Mouse (Mus musculus): Measurements from ENCODE around the gene Trip10. TPM values are rescaled to one million over a fixed set of nuclear protein-coding genes. Genes with fewer than 3 reads are reported as not detected.

Trip10 gene
- total and polyA plus RNA-seq, 3 experiments = 10.9 to 20.8 TPM; not detected in 1

DNA sequence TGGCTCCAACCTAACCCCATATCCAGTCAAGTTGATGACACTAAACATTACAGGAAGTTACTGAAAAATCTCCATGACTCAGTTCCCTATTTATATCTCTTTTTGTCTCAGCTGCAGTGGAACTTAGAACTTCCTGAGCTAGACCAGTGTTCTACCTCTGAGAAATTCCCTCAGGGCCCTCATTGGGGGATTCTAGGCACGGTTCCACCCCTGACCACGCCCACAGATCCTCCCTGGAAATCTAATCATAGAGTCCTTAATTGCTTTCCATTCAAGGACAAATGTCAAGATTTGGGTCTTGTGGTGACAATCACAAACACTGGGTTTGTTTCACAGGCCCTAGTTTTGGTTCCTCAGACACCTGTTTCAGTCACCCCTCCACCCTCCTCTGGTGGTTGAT, 35.8 kb downstream of the Trip10 start:
- peak in 1 of 2 experiments; percentile 50; a peak in 2 of 4 replicates for TF ChIP-seq EP300 (IDR thresholded peaks at IDR 0.05; ENCODE audit: low read depth in 1 of 2, low read length in 2 of 2)
- TF ChIP-seq MAZ (IDR thresholded peaks at IDR 0.05; ENCODE audit: low read depth, low read length) = no peak
- TF ChIP-seq POLR2AphosphoS5 (IDR thresholded peaks at IDR 0.05; ENCODE audit: borderline replicate concordance, low read depth, low read length) = no peak
- no peak for TF ChIP-seq RAD21 (IDR thresholded peaks at IDR 0.05; ENCODE audit: low read depth, low read length)
- no peak for TF ChIP-seq MYC (IDR thresholded peaks at IDR 0.05; ENCODE audit: low read depth, low read length)
- no peak for TF ChIP-seq CHD2 (IDR thresholded peaks at IDR 0.05; ENCODE audit: low read length)
- TF ChIP-seq USF1 (IDR thresholded peaks at IDR 0.05; ENCODE audit: low read depth, low read length) = no peak
- no peak for TF ChIP-seq NELFE (IDR thresholded peaks at IDR 0.05; ENCODE audit: low read depth, low read length)
- TF ChIP-seq NRF1 (IDR thresholded peaks at IDR 0.05; ENCODE audit: insufficient read depth, low read depth, low read length, poor library complexity, severe bottlenecking) = no peak
- TF ChIP-seq POLR2AphosphoS2 (IDR thresholded peaks at IDR 0.05; ENCODE audit: low read length) = no peak
- TF ChIP-seq TCF12 (IDR thresholded peaks at IDR 0.05; ENCODE audit: low read depth, low read length) = no peak
- TF ChIP-seq TBP (IDR thresholded peaks at IDR 0.05; ENCODE audit: low read depth, low read length) = no peak
- TF ChIP-seq CHD1 (IDR thresholded peaks at IDR 0.05; ENCODE audit: low read depth, low read length) = no peak
- TF ChIP-seq SIN3A (IDR thresholded peaks at IDR 0.05; ENCODE audit: low read length) = peak; percentile 66
- TF ChIP-seq UBTF (IDR thresholded peaks at IDR 0.05; ENCODE audit: borderline replicate concordance, insufficient read depth, low read depth, low read length) = no peak
- TF ChIP-seq MAX (IDR thresholded peaks at IDR 0.05; ENCODE audit: low read length) = no peak
- TF ChIP-seq GATA1 (IDR thresholded peaks at IDR 0.05; ENCODE audit: low read depth, low read length) = no peak
- TF ChIP-seq MYB (IDR thresholded peaks at IDR 0.05; ENCODE audit: low read depth, low read length) = no peak
- TF ChIP-seq ZNF384 (IDR thresholded peaks at IDR 0.05; ENCODE audit: low read depth, low read length) = no peak
- TF ChIP-seq CTCF (IDR thresholded peaks at IDR 0.05 in 2 of 3, conservative IDR thresholded peaks at IDR 0.05 in 1 of 3; ENCODE audit: control insufficient read depth in 1 of 3, insufficient read depth in 1 of 3, low read depth in 2 of 3, low read length in 3 of 3, poor library complexity in 1 of 3, severe bottlenecking in 1 of 3) = no peak
- peak; percentile 23; the same call in 1 of the 2 replicates for TF ChIP-seq ELF1 (IDR thresholded peaks at IDR 0.05; ENCODE audit: low read depth, low read length)
- TF ChIP-seq POLR2A (IDR thresholded peaks at IDR 0.05; ENCODE audit: control insufficient read depth in 1 of 2, insufficient read depth in 1 of 2, low read depth in 1 of 2, low read length in 2 of 2, poor library complexity in 1 of 2) = no peak
- peak; percentile 63; the same call in 1 of the 2 replicates for TF ChIP-seq ETS1 (IDR thresholded peaks at IDR 0.05; ENCODE audit: low read depth, low read length)
- no peak for TF ChIP-seq USF2 (IDR thresholded peaks at IDR 0.05; ENCODE audit: borderline replicate concordance in 1 of 2, insufficient read depth in 1 of 2, low read depth in 1 of 2, low read length in 2 of 2)
- no peak for TF ChIP-seq MAFK (IDR thresholded peaks at IDR 0.05; ENCODE audit: borderline replicate concordance, low read depth, low read length)
- no peak for TF ChIP-seq HCFC1 (IDR thresholded peaks at IDR 0.05; ENCODE audit: low read depth, low read length)
- TF ChIP-seq BHLHE40 (IDR thresholded peaks at IDR 0.05; ENCODE audit: borderline replicate concordance, low read depth, low read length) = no peak
- no peak for TF ChIP-seq TAL1 (IDR thresholded peaks at IDR 0.05; ENCODE audit: low read length)
- no peak for TF ChIP-seq ZMIZ1 (IDR thresholded peaks at IDR 0.05; ENCODE audit: low read depth, low read length)
- no peak for TF ChIP-seq JUND (IDR thresholded peaks at IDR 0.05; ENCODE audit: low read depth, low read length)
- 0 out of 2 replicates have a peak, but pooled peaks have one; percentile 20 for TF ChIP-seq RCOR1 (IDR thresholded peaks at IDR 0.05; ENCODE audit: low read depth, low read length)
- no peak for TF ChIP-seq ZC3H11A (IDR thresholded peaks at IDR 0.05; ENCODE audit: low read depth, low read length)
- TF ChIP-seq KAT2A (conservative IDR thresholded peaks at IDR 0.05; ENCODE audit: low read depth, low read length) = no peak
- TF ChIP-seq ZKSCAN1 (IDR thresholded peaks at IDR 0.05; ENCODE audit: low read depth, low read length) = no peak
- TF ChIP-seq E2F4 (IDR thresholded peaks at IDR 0.05; ENCODE audit: borderline replicate concordance, low read depth, low read length) = no peak
- no peak for TF ChIP-seq MXI1 (IDR thresholded peaks at IDR 0.05; ENCODE audit: low read depth, low read length)
- peaks cover 7 to 25% of the 10 kb centered on the region in 2 experiments for H3K4me1 ChIP-seq (ENCODE audit: control insufficient read depth in 1 of 2, insufficient read depth in 2 of 2, low read length in 2 of 2)
- no peaks in the 10 kb centered on the region for H3K27me3 ChIP-seq (ENCODE audit: control insufficient read depth in 1 of 2, insufficient read depth in 2 of 2, low read length in 2 of 2)
- H3K9me3 ChIP-seq (replicated peaks; ENCODE audit: insufficient read depth, low read length) = no peaks in the 10 kb centered on the region
- H3K27ac ChIP-seq (ENCODE audit: control insufficient read depth, low read depth, low read length) = peak overlapping the region; percentile 39; the same call in 1 of the 2 replicates
- H3K79me2 ChIP-seq (ENCODE audit: control insufficient read depth, insufficient read depth, low read length, poor library complexity) = peaks cover 56% of the 10 kb centered on the region
- no peak overlapping the region for H3K4me3 ChIP-seq (ENCODE audit: control insufficient read depth in 1 of 2, insufficient read depth in 1 of 2, low read depth in 2 of 2, low read length in 2 of 2)
- no peak overlapping the region for H3K9ac ChIP-seq (ENCODE audit: control insufficient read depth, low read depth, low read length, poor library complexity, severe bottlenecking)
- DNase-seq (ENCODE audit: low read depth, low spot score) = peak; percentile 61
- H3K36me3 ChIP-seq (ENCODE audit: control insufficient read depth in 1 of 2, insufficient read depth in 2 of 2, low read length in 2 of 2) = peaks cover 3 to 29% of the 10 kb centered on the region in 2 experiments; a peak in 3 of 4 replicates

Measured in MEL (cell line).